Mouse (Mus musculus): Measurements from ENCODE around the gene Rnf227. TPM values are rescaled to one million over a fixed set of nuclear protein-coding genes. Genes with fewer than 3 reads are reported as not detected.
"Not testable (repeated sequence)": the region's sequence is repeated elsewhere in the genome, so short reads cannot be mapped to it uniquely, and the experiment has no call there.

Rnf227 gene
- polyA plus RNA-seq, 2 experiments = 12.2 to 13.6 TPM

DNA sequence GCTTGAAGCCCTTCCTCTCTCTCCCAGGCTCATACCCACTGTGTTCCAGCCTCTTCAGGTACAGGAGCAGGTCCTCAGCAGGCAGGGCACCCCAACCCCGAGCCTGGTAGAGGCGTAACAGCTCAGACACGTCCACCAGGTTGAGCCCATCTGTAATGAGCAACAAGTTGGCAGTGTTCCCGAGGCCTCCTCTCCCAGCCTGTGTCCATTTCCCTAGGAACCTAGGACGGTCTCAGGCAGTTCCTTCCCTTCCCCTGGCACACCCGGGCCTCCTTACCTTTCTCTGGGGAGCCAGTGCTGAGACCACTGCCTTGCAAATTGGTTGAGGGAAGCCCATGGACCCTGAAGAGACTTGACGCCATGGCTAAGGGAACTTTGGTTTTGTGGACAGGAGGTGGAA lies 37.4 kb upstream of the Rnf227 start:
- WGBS = 84% methylated on average over 7 of the region's 7 CpGs

DNA sequence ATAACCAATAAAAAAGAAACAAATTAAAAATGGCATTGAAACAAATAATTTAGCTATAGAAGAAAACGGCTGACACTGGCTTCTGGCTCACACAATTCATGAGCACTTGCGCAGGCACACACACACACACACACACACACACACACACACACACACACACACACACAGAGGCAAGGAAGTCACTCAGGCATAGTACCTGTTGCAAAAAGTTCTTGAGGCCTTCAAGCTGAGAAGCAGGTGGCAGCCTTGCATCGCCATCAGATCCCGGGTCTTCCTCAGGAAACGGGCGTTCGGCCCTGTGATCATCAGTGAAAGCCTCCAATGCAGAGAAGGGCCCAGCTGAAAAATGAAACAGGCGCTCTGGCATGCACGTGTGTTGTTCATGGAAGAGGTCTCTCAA lies 35.0 kb upstream of the Rnf227 start:
- DNase-seq (ENCODE audit: low spot score) = no peak
- peaks cover 78% of the 10 kb centered on the region for H3K36me3 ChIP-seq (ENCODE audit: control insufficient read depth, insufficient read depth, low read length)
- H3K27me3 ChIP-seq (ENCODE audit: control insufficient read depth, insufficient read depth, low read length) = no peaks in the 10 kb centered on the region
- no peak for TF ChIP-seq POLR2A (IDR thresholded peaks at IDR 0.05; ENCODE audit: borderline replicate concordance, extremely low read depth, insufficient read depth, insufficient read length)
- no peak overlapping the region for H3K4me3 ChIP-seq (replicated peaks; ENCODE audit: low read length)
- WGBS = 91% methylated on average over 9 of the region's 9 CpGs
- no peak overlapping the region for H3K9ac ChIP-seq (ENCODE audit: low read depth, low read length, severe bottlenecking)
- no peaks in the 10 kb centered on the region for H3K4me1 ChIP-seq (ENCODE audit: control insufficient read depth, insufficient read depth, low read length)
- no peak overlapping the region for H3K4me2 ChIP-seq (replicated peaks; ENCODE audit: low read depth, low read length, severe bottlenecking)
- H3K9me3 ChIP-seq (ENCODE audit: control insufficient read depth, low read length) = no peaks in the 10 kb centered on the region
- no peak for ATAC-seq (ENCODE audit: low FRiP score, low read depth)
- no peak overlapping the region for H3K27ac ChIP-seq (replicated peaks; ENCODE audit: low read depth, low read length)

More for the DNA sequence above, 37.4 kb upstream of the Rnf227 start:
- H3K4me2 ChIP-seq (replicated peaks; ENCODE audit: low read depth, low read length, severe bottlenecking) = no peak overlapping the region
- no peak overlapping the region for H3K9ac ChIP-seq (ENCODE audit: low read depth, low read length, severe bottlenecking)
- DNase-seq (ENCODE audit: low spot score) (no peak), ATAC-seq (ENCODE audit: low FRiP score, low read depth) (no peak)
- H3K9me3 ChIP-seq (ENCODE audit: control insufficient read depth, low read length) = no peaks in the 10 kb centered on the region
- TF ChIP-seq POLR2A (IDR thresholded peaks at IDR 0.05; ENCODE audit: borderline replicate concordance, extremely low read depth, insufficient read depth, insufficient read length) = no peak
- H3K4me3 ChIP-seq (replicated peaks; ENCODE audit: low read length) = no peak overlapping the region
- no peaks in the 10 kb centered on the region for H3K4me1 ChIP-seq (ENCODE audit: control insufficient read depth, insufficient read depth, low read length)
- no peak overlapping the region for H3K27ac ChIP-seq (replicated peaks; ENCODE audit: low read depth, low read length)
- H3K27me3 ChIP-seq (ENCODE audit: control insufficient read depth, insufficient read depth, low read length) = no peaks in the 10 kb centered on the region
- H3K36me3 ChIP-seq (ENCODE audit: control insufficient read depth, insufficient read depth, low read length) = peaks cover 75% of the 10 kb centered on the region

DNA sequence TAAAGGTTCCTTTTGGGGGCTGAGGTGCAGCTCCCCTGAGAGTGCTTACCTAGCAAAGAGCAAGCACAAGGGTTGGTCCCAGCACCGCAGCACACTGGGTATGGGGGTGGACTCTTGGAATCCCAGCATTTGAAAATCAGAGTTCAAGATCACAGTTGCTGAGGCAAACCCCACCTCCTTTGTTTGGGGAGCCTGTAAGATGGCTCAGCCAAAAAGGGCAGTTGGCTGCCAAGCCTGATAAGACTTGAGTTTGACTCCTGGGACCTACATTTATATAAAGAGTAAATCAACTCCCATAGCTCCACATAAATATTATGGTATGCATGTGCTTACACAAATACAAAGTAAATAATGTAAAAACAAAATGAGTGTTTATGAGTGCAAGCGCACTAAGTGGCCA lies 34.2 kb upstream of the Rnf227 start:
- Histone ChIP-seq H3K27me3 (ENCODE audit: control insufficient read depth, insufficient read depth, low read length) (no peaks in the 10 kb centered on the region), H3K9me3 (ENCODE audit: control insufficient read depth, low read length) (no peaks in the 10 kb centered on the region), H3K4me2 (replicated peaks; ENCODE audit: low read depth, low read length, severe bottlenecking) (no peak overlapping the region), H3K9ac (ENCODE audit: low read depth, low read length, severe bottlenecking) (no peak overlapping the region), H3K36me3 (ENCODE audit: control insufficient read depth, insufficient read depth, low read length) (peaks cover 79% of the 10 kb centered on the region), H3K27ac (replicated peaks; ENCODE audit: low read depth, low read length) (no peak overlapping the region), H3K4me1 (ENCODE audit: control insufficient read depth, insufficient read depth, low read length) (no peaks in the 10 kb centered on the region), H3K4me3 (replicated peaks; ENCODE audit: low read length) (no peak overlapping the region)
- 93% methylated on average over 2 of the region's 2 CpGs for WGBS
- TF ChIP-seq POLR2A (IDR thresholded peaks at IDR 0.05; ENCODE audit: borderline replicate concordance, extremely low read depth, insufficient read depth, insufficient read length) = no peak
- ATAC-seq (ENCODE audit: low FRiP score, low read depth) (no peak), DNase-seq (ENCODE audit: low spot score) (no peak)

DNA sequence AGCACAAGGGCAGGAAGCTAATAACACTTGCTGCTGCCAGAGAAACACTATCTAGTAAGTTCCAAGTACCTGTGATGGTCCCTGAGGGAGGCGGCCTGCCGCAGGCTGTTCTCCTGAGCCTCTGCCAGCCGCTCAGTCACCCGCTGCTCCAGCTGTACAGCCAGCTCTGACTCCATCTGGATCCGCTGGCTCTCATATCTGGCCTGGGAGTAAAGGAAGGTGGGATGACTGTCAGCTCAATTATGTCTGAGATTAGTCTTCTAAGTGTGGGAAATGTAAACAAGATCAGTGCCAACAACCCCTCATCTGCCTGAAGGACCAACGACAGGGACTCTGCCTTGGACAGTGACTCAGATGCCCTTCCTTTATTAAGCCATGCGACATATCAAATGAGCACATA lies 29.0 kb upstream of the Rnf227 start:
- DNase-seq (ENCODE audit: low spot score) = no peak
- 85% methylated on average over 7 of the region's 7 CpGs for WGBS
- H3K36me3 ChIP-seq (ENCODE audit: control insufficient read depth, insufficient read depth, low read length) = peaks cover 90% of the 10 kb centered on the region
- no peak overlapping the region for H3K9ac ChIP-seq (ENCODE audit: low read depth, low read length, severe bottlenecking)
- TF ChIP-seq POLR2A (IDR thresholded peaks at IDR 0.05; ENCODE audit: borderline replicate concordance, extremely low read depth, insufficient read depth, insufficient read length) = no peak
- no peak overlapping the region for H3K4me2 ChIP-seq (replicated peaks; ENCODE audit: low read depth, low read length, severe bottlenecking)
- no peaks in the 10 kb centered on the region for H3K27me3 ChIP-seq (ENCODE audit: control insufficient read depth, insufficient read depth, low read length)
- ATAC-seq (ENCODE audit: low FRiP score, low read depth) = no peak
- no peak overlapping the region for H3K27ac ChIP-seq (replicated peaks; ENCODE audit: low read depth, low read length)
- no peaks in the 10 kb centered on the region for H3K9me3 ChIP-seq (ENCODE audit: control insufficient read depth, low read length)
- H3K4me3 ChIP-seq (replicated peaks; ENCODE audit: low read length) = no peak overlapping the region
- no peaks in the 10 kb centered on the region for H3K4me1 ChIP-seq (ENCODE audit: control insufficient read depth, insufficient read depth, low read length)

DNA sequence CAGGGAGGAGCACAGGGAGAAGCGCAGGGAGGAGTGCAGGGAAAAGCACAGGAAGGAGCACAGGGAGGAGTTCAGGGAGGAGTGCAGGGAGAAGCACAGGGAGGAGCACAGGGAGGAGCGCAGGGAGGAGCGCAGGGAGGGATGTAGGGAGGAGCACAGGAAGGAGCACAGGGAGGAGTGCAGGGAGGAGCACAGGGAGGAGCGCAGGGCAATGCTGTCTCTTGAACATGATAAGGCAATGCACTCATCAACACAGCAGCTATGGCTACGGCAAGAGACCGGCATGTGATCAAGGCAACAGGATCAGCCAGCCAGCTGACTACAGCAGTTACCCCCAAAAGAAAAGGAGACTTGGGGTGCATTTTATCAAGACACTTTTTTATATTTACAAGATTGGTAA lies 23.9 kb upstream of the Rnf227 start:
- no peaks in the 10 kb centered on the region for H3K4me1 ChIP-seq (ENCODE audit: control insufficient read depth, insufficient read depth, low read length)
- DNase-seq (ENCODE audit: low spot score) (no peak), ATAC-seq (ENCODE audit: low FRiP score, low read depth) (no peak)
- TF ChIP-seq POLR2A (IDR thresholded peaks at IDR 0.05; ENCODE audit: borderline replicate concordance, extremely low read depth, insufficient read depth, insufficient read length) = no peak
- H3K27me3 ChIP-seq (ENCODE audit: control insufficient read depth, insufficient read depth, low read length) = no peaks in the 10 kb centered on the region
- no peak overlapping the region for H3K27ac ChIP-seq (replicated peaks; ENCODE audit: low read depth, low read length)
- no peak overlapping the region for H3K9ac ChIP-seq (ENCODE audit: low read depth, low read length, severe bottlenecking)
- no peaks in the 10 kb centered on the region for H3K9me3 ChIP-seq (ENCODE audit: control insufficient read depth, low read length)
- WGBS = 95% methylated on average over 6 of the region's 6 CpGs
- H3K4me2 ChIP-seq (replicated peaks; ENCODE audit: low read depth, low read length, severe bottlenecking) = no peak overlapping the region
- H3K36me3 ChIP-seq (ENCODE audit: control insufficient read depth, insufficient read depth, low read length) = peaks cover 74% of the 10 kb centered on the region
- no peak overlapping the region for H3K4me3 ChIP-seq (replicated peaks; ENCODE audit: low read length)

DNA sequence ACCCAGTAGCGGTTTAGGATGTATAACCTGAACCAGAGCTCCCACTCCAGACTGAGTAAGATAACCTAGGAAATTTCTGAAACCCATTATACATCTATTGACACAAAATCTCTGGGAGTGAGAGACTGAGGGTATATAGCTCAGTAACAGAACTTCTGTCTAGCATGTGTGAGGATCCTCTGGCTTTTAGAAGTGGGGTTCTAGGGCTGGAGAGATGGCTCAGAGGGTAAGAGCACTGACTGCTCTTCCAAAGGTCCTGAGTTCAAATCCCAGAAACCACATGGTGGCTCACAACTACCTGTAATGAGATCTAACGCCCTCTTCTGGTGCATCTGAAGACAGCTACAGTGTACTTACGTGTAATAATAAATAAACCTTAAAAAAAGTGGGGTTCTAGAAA lies 22.3 kb upstream of the Rnf227 start:
- not testable (repeated sequence) for DNase-seq (ENCODE audit: low spot score); H3K4me3 ChIP-seq (replicated peaks; ENCODE audit: low read length)
- H3K36me3 ChIP-seq (ENCODE audit: control insufficient read depth, insufficient read depth, low read length) = peaks cover 58% of the 10 kb centered on the region

More for the DNA sequence above, 22.3 kb upstream of the Rnf227 start:
- not testable (repeated sequence) for H3K9me3 ChIP-seq (ENCODE audit: control insufficient read depth, low read length); H3K9ac ChIP-seq (ENCODE audit: low read depth, low read length, severe bottlenecking); H3K27ac ChIP-seq (replicated peaks; ENCODE audit: low read depth, low read length); H3K27me3 ChIP-seq (ENCODE audit: control insufficient read depth, insufficient read depth, low read length); H3K4me2 ChIP-seq (replicated peaks; ENCODE audit: low read depth, low read length, severe bottlenecking); ATAC-seq (ENCODE audit: low FRiP score, low read depth)
- WGBS = 82% methylated on average over 3 of the region's 3 CpGs
- peaks cover 11% of the 10 kb centered on the region; the same call in 1 of the 2 replicates for H3K4me1 ChIP-seq (ENCODE audit: control insufficient read depth, insufficient read depth, low read length)
